Mouse (Mus musculus) 3T3-L1 (cell line): Measurements from ENCODE around the gene Nrxn3.

Experiments used
- DNase-seq: peaks from one replicate; pipeline ENCODE4 v3.0.0-alpha.2; 2015; ENCODE audit warnings: low read depth, low spot score

Gene Nrxn3

GRCm38 (mm10) chr12:89179970-89180666, 457.4 kb downstream of the Nrxn3 start:
- DNase-seq, result no peak

- no peak for DNase-seq
Observed at GRCm38 (mm10) chr12:89181157-89181561, 458.5 kb downstream of the Nrxn3 start.

GRCm38 (mm10) chr12:89198764-89199525, 476.3 kb downstream of the Nrxn3 start:
- DNase-seq, result no peak

- DNase-seq, result peak; percentile 1
Observed at GRCm38 (mm10) chr12:89211608-89212007, 488.9 kb downstream of the Nrxn3 start.

- no peak for DNase-seq
Observed at GRCm38 (mm10) chr12:89239826-89240225, 517.1 kb downstream of the Nrxn3 start.

- no peak for DNase-seq
Observed at GRCm38 (mm10) chr12:89241554-89241953, 518.9 kb downstream of the Nrxn3 start.

GRCm38 (mm10) chr12:89242476-89242875, 519.8 kb downstream of the Nrxn3 start:
- peak; percentile 6 for DNase-seq

- DNase-seq, result no peak
Observed at GRCm38 (mm10) chr12:89255275-89255892, 532.7 kb downstream of the Nrxn3 start.

GRCm38 (mm10) chr12:89258879-89259278, 536.2 kb downstream of the Nrxn3 start:
- no peak for DNase-seq

GRCm38 (mm10) chr12:89260076-89260475, 537.4 kb downstream of the Nrxn3 start:
- DNase-seq, result no peak

GRCm38 (mm10) chr12:89262261-89262660, 539.6 kb downstream of the Nrxn3 start:
- DNase-seq, result no peak

- no peak for DNase-seq
Observed at GRCm38 (mm10) chr12:89282362-89283343, 560.0 kb downstream of the Nrxn3 start.

GRCm38 (mm10) chr12:89284412-89284811, 561.7 kb downstream of the Nrxn3 start:
- DNase-seq, result no peak

- DNase-seq, result no peak
Observed at GRCm38 (mm10) chr12:89287037-89287436, 564.4 kb downstream of the Nrxn3 start.

GRCm38 (mm10) chr12:89289589-89290274, 567.1 kb downstream of the Nrxn3 start:
- DNase-seq, result no peak

- DNase-seq, result no peak
Observed at GRCm38 (mm10) chr12:89290736-89291574, 568.3 kb downstream of the Nrxn3 start.

GRCm38 (mm10) chr12:89302011-89302410, 579.3 kb downstream of the Nrxn3 start:
- peak; percentile 67 for DNase-seq

- DNase-seq, result no peak
Observed at GRCm38 (mm10) chr12:89310200-89310599, 587.5 kb downstream of the Nrxn3 start.

GRCm38 (mm10) chr12:89312586-89312985, 589.9 kb downstream of the Nrxn3 start:
- peak; percentile 14 for DNase-seq
